Mouse (Mus musculus): ENCODE data around the gene Zfp563. TPM values are rescaled to one million over a fixed set of nuclear protein-coding genes. Genes with fewer than 3 reads are reported as not detected.

Gene Zfp563
- polyA plus RNA-seq, 1 experiment from 2014 or later = 25.3 TPM

Other genes with a start within 250 kb of the Zfp563 start
- gene Zfp870, start 197.7 kb upstream of the Zfp563 start, polyA plus RNA-seq (2015; fragmentation: Nextera tagmentation; extraction: Ambion mirVana) = 9.2 and 10.6 TPM in 2 replicates
- 0.10 TPM in 1 of 2 replicates, not detected in the other for gene Cyp4f14, start 172.0 kb upstream of the Zfp563 start, polyA plus RNA-seq (2015; fragmentation: Nextera tagmentation; extraction: Ambion mirVana)
- 7.0 and 7.9 TPM in 2 replicates for gene Cyp4f13, start 141.9 kb upstream of the Zfp563 start, polyA plus RNA-seq (2015; fragmentation: Nextera tagmentation; extraction: Ambion mirVana)
- 9.7 and 10.9 TPM in 2 replicates for gene Zfp472, start 123.5 kb upstream of the Zfp563 start, polyA plus RNA-seq (2015; fragmentation: Nextera tagmentation; extraction: Ambion mirVana)
- 22.0 and 22.6 TPM in 2 replicates for gene Zfp952, start 96.2 kb upstream of the Zfp563 start, polyA plus RNA-seq (2015; fragmentation: Nextera tagmentation; extraction: Ambion mirVana)
- gene Zfp763, start 55.9 kb upstream of the Zfp563 start, polyA plus RNA-seq (2015; fragmentation: Nextera tagmentation; extraction: Ambion mirVana) = 28.8 and 30.1 TPM in 2 replicates
- gene 4921501E09Rik, start 21.3 kb upstream of the Zfp563 start, polyA plus RNA-seq (2015; fragmentation: Nextera tagmentation; extraction: Ambion mirVana) = not detected in 2 replicates
- gene Morc2b, start 50.4 kb downstream of the Zfp563 start, polyA plus RNA-seq (2015; fragmentation: Nextera tagmentation; extraction: Ambion mirVana) = 0.39 and 0.51 TPM in 2 replicates
- gene Olfr55, start 79.1 kb downstream of the Zfp563 start, polyA plus RNA-seq (2015; fragmentation: Nextera tagmentation; extraction: Ambion mirVana) = 0.04 and 0.08 TPM in 2 replicates
- gene Olfr239, start 102.0 kb downstream of the Zfp563 start, polyA plus RNA-seq (2015; fragmentation: Nextera tagmentation; extraction: Ambion mirVana) = not detected in 2 replicates
- gene Olfr1564, start 132.4 kb downstream of the Zfp563 start, polyA plus RNA-seq (2015; fragmentation: Nextera tagmentation; extraction: Ambion mirVana) = 0.05 TPM in 1 of 2 replicates, not detected in the other
- gene Zfp955a, start 165.8 kb downstream of the Zfp563 start, polyA plus RNA-seq (2015; fragmentation: Nextera tagmentation; extraction: Ambion mirVana) = 25.6 and 26.2 TPM in 2 replicates
- gene Olfr63, start 175.4 kb downstream of the Zfp563 start, polyA plus RNA-seq (2015; fragmentation: Nextera tagmentation; extraction: Ambion mirVana) = 0.05 and 0.08 TPM in 2 replicates
- 20.6 and 21.9 TPM in 2 replicates for gene Zfp955b, start 200.2 kb downstream of the Zfp563 start, polyA plus RNA-seq (2015; fragmentation: Nextera tagmentation; extraction: Ambion mirVana)